Mouse (Mus musculus): ENCODE measurements at regions not wholly inside any gene's neighbourhood (a gene's known extent, or its start where the extent isn't known, plus 50 kb on each side); places are given as distances from the start of the nearest gene placed in this dataset. TPM values are rescaled to one million over a fixed set of nuclear protein-coding genes. Genes with fewer than 3 reads are reported as not detected.

MicroRNA genes in the stretch of these regions (microRNA counts, 519-probe panel; counts per million panel counts)
- 2,277 counts per million, percentile 28 among the panel's probes with 10 or more counts for microRNA mmu-miR-124

Small RNA genes in the stretch of these regions (microRNA-seq; reads per million reads assigned to microRNA genes)
- gene Mir124a-1 (not detected), gene Mir3078 (not detected)

Data from kidney, embryonic 15.5 days (tissue).